Mouse (Mus musculus): Measurements from ENCODE around the gene Abcf2. TPM values are rescaled to one million over a fixed set of nuclear protein-coding genes. Genes with fewer than 3 reads are reported as not detected.
A peak's percentile ranks its signal among the peaks of the same experiment; 100 is the strongest.

The Abcf2 gene
- total RNA-seq (2015): 45.4 and 46.0 TPM in 2 replicates
- 113 and 115 TPM in 2 replicates for total RNA-seq (2017)

DNA sequence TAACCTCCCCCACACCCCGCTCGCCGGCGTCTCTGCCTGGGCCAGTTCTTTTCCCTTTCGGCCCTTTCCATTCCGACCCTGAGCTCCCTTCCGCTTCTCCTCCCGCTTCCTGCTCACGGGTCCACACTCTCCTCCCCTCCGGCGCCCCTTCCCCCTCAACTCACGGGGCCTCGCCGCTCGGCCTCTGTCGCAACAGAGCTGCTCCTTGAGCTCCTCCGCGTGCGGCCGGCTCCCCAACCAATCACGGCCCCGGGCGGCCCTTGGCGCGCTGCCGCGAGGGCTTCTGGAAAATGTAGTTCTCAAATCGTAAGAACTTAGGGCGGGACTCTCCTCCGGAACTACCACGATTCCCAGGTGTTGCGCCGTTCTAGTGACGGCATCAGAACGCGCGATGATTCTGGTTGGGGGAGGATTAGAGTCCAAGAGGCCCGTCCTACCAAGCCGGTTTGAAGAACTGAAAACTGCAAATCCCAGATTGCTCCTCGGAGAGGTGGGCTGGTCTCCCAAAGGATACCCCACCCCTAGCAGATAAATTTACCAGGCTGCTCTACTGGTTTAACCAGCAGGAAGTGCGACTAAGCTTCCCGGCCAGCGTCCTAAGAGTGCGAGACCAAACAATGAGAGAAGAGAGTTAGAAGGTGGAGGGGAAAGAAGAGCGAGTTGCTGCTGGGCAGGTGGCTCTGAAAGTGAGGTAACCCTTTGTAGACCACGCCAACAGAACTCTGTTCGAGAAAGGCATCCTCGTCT lies at the start of gene Abcf2:
Gene Abcf2, minus strand, starts transcription at position 285 of the 747 bp plus-strand sequence.
- ATAC-seq (replicated peaks; ENCODE audit: poor library complexity): peak; percentile 92

DNA sequence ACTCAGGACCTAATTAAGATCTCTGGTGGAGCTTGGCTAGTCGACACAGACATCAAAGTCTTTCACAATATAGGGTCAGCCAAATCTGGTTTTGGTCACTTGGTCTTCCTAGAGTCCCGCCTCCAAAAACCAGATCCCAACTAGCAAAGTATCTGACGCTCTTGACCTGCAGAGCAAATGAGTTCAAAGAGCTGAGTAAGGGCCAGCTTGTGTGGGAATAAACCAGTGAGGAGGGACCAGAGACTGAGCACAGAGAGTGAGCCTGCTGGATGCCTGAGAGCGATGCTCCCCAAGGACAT lies 47.5 kb upstream of the Abcf2 start:
- no peak for ATAC-seq (replicated peaks; ENCODE audit: poor library complexity)

DNA sequence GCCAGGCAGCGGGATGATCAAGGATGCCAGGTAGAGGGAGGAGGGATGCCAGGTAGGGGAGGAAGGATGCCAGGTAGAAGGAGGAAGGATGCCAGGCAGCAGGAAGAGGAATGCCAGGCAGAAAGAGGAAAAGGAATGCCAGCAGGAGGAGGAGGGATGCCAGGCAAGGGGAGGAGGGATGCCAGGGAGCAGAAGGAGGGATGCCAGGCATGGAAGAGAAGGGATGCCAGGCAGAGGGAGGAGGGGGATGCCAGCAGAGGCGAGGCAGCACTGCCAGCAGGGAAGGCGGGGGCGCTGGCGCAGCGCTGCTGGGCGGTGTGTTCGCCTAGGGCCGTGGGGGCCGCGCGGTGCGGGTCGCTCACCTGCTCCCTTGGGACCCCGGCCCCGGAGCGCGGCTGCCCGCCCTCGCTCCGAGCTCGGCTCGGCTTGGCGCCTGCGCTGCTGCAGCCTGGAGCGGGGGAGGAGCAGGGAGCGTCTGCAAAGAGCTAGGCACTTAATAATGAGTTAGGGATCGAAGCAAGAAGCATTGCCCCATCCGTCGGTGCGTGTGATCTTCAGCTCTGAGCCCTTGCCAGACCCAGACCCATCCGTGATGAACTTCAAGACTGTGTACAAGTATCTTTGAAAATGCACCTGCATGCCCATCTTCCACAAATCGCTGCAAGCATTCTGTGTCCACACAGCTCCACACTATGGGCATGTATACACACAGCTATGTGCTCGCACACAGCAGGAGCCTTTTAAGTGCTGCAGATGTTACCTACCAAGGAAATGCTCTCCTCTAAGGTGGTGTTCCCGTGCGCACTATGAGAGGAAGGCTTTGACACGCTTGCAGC lies 46.9 kb upstream of the Abcf2 start, which contains the start of gene Smarcd3:
Gene Smarcd3, minus strand, starts transcription at position 426 of the 836 bp plus-strand sequence.
- ATAC-seq (replicated peaks; ENCODE audit: poor library complexity): no peak

DNA sequence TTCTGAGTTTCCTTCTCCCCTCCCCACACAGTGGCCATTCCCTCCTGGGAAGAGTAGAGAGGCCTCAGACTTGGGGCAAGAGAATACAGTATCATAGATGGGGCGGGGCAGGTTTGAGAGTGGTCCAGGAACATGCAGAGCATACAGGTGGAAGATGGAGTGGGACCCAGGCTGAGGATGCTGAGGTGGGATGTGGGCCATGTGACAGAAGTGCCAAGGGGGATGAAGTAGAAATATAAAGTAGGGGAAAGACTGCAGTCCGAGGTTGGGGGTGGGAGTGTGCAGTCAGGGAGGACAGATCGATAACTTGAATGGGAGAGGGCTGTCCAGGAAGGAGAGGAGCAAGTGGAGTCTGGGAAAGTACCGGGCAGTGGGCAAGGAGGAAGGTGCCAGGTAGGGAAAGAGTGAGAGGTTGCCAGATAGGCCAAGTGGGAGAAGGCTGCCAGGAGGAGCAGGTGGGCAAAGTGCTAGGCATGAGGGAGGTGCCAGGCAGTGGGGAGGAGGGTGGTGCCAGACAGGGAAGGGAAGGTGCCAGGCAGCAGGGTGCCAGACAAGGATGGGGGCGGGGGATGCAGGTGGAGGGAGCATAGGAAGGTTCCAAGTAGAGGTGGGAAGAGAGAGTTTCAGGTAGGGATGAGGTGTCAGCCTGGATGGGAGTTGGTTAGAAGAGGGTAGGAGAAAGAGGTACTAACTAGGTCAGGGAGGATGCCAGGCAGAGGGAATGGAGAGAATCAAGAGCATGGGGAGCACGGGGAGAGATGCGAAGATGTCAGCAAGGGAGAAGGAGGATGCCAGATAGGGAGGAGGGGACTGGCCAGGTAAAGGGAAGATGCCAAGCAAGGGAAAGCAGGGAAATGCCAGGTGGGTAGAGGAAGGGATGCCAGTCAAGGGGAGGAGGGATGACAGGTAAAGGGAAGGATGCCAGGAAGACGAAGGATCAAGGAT lies 46.0 kb upstream of the Abcf2 start:
- ATAC-seq (replicated peaks; ENCODE audit: poor library complexity): no peak

DNA sequence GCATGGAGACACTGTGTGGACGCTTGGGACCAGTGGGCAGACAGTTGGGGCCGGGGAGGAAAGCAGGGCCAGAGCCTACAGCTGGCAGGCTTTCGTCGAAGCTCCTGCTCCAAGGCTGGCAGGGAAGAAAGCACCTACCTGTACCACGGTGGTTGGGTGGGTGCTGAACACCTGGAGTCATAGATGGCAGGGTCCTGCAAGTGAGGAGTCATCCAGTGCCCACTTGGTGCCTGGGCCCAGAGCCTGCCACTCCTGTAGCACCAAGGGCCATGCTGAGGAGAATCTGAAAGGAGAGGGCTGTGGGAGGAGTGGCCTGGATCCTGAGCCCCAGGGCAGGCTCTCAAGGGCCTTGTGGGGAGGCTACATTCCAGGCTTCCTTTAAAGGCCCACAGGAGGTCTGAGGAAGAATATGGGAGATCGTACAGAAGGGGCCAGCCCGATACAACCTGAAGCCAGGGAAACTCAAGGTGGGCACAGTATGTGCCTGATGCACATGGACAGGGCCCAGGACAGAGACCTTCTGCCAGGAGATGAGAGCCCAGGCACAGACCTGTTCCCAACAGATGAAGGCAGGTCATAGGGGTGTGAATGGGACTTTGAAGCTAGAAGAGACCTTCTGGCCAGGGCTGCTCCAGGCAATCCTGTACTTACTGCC lies 45.2 kb upstream of the Abcf2 start:
- ATAC-seq (replicated peaks; ENCODE audit: poor library complexity): no peak

DNA sequence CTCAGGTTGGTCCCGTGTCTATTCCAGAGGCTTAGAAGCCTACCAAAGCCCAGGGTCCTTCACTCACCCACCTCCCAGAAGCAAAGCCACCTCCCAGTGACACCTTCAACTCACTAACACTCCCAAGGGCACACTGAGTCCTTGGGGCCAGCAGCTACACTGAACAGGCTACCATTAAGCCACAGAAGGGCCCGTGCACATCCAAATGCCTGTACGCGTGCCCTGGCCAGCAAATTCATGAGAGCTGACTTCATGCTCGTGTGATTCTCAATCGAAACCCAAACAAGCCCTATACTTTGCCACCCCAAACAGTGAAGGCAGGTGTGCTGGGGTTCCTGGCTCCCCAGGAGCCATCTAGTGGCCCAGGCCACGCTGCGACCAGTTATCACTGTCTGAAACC lies 43.4 kb upstream of the Abcf2 start:
- no peak for ATAC-seq (replicated peaks; ENCODE audit: poor library complexity)

DNA sequence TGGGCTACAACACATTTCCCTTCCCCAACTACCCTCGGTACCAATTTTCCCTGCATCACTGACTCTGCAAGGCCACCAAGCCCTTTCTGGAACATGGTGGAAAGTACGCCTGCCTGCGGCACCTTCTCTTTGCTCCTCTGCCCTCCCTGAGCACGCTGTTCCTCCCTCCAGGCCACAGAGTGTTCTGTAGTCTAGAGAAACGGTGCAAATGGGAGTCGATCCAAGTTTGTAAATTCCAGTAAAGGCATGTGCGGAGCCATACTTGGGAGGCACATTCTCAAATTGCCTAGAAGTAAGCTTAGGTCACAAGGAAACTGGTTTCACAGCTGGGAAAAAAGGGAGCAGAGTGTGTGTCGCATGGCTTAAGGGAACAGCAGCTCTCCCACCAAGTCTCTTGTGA lies 42.8 kb upstream of the Abcf2 start:
- ATAC-seq (replicated peaks; ENCODE audit: poor library complexity): no peak

DNA sequence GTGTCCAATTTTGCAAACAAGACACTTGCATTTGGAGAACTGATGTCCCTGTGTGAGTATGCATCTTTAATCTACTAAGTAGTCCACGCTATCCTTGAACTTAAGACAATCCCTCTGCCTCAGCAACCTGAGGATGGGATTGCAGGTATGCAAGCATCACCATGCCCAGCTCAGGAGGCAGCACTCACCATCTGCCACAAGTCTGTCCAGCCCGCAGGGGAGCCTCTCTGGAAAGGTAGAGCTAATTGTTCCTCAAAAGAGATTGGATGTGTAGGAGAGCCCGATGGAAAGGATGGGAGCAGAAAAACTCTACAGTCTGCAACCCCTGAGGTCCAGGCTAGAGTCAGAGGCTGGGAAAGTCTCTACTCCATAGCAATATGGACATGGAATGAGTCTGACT lies 41.7 kb upstream of the Abcf2 start:
- ATAC-seq (replicated peaks; ENCODE audit: poor library complexity): no peak

DNA sequence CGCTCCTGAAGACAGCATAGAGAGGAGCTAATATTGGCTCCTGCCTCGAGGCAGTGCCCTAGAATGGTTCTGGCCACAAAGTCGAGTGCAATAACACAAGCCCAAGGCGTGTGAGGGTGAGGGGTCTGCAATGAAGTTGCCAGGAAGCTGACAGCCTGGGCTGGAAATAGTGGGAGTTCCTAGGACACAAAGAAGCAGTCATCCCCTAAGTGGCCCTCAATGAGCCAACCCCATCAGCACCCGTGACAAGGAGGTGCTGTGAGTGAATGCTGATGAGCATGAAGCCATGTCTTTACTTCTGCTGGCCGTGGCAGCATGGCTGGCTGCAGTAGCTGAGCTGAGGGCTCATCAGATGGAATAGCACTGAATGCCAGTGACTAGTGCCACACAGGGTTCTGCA lies 37.8 kb upstream of the Abcf2 start:
- ATAC-seq (replicated peaks; ENCODE audit: poor library complexity): no peak

DNA sequence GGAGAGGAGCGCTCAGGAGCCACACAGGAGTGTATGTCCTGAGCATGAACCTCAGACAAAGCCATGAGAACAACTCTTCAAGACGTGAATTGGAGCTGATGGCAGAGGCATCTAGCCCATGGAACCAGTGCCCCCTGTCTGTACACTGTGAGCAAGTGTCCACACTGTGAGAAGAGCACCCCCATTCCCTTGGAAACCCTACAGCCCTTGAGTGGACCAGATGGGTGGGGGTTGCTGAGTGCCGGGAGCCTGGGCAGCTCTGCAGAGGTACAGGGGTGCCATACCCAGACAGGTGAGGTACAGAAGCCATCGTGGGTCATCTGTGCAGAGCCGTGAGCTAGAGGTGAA lies 35.0 kb upstream of the Abcf2 start:
- ATAC-seq (replicated peaks; ENCODE audit: poor library complexity): peak; percentile 20; the same call in 1 of the 2 replicates

DNA sequence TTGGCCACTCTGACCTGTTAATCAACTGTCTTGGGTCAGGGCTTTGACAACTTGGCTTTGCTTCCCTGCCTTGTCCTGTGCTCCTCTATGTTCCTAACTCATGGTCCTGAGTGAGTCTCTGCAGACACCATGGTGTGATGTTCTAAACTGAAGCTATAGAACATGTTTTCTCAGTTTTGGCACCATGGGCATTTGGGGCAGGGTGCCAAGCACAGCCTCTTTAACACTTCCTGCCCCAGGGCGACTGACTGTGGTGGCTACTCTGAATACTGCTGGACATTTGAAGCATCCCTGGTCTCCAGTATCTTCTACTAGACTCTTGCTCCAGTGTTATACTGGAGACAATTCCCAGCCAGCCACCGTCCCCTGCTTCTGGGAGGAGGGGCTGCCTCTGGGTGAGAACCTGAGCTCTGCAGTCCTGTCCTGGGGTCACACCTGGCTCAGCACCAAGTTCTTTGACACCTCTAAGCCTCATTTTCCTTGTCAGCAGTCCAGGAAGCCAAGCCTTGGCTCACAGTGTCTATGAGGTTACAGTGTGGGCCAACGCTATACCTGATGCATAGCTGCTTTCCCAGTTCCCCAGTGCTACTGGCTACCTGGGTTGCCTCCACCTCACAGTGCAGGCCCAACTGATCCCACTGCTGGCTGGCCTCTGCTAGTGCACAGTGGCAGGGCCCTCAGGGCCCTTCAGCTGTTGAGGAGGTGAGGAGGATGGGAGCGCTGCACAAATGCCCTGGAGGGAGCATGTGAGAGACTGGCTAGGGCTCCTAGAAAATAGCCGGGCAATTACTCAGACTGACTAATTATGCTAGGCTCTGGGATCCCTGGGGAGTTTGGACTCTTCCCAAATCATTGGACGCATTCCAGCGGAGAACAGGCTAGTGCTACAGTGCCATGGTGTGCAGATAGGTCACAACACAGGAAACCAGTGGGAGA lies 34.4 kb upstream of the Abcf2 start:
- no peak for ATAC-seq (replicated peaks; ENCODE audit: poor library complexity)

DNA sequence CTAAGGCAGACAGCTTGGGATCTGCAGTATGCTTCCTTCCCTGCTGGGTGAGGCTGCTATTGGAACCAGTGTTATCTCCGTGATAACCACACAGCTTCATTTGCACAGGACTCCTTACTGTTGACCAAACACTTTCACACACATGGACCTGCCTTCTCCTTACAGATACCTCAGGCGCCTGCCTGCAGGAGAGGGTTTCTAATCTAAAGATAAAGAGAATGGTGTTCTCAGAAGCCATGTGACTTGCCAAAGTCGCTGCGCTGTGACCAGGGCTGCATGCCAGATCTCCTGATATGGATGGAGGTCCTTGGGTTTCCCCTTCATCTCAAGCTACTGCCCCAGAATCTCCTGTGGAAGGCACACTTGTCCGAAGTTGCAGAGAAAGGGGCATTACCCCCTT lies 32.1 kb upstream of the Abcf2 start:
- no peak for ATAC-seq (replicated peaks; ENCODE audit: poor library complexity)

DNA sequence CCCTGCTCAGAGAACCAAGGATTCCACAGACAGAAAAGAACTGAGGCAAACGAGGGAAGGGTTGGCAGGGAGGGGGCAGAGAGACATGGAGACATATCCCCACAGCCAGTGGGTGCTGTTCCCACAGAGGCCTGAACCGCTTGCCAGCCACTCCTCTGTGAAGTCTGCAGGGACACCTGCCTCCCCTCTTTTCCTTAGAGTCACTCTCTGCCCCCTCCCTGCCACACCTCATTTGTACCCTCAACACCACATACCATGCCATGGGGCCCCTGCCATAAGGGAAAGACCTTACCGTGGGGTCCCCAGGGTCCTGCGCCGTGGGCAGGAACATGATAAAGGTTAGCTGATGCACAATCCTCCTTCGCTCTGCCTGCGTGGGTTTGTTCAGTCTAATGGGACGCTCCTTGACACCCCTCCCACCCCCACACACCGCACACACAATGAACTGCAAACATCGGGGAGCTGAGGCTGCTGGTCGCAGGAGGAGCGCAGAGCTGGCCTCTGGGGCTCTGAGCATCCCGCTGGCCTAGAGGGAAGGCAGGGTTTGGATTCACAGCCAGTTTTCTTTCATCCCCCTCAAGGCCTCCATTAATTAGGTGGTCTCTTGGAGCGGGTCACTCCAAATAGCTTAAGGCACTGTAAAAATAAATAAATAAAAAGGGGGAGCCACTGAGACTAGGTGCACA lies 28.9 kb upstream of the Abcf2 start:
- ATAC-seq (replicated peaks; ENCODE audit: poor library complexity): no peak

DNA sequence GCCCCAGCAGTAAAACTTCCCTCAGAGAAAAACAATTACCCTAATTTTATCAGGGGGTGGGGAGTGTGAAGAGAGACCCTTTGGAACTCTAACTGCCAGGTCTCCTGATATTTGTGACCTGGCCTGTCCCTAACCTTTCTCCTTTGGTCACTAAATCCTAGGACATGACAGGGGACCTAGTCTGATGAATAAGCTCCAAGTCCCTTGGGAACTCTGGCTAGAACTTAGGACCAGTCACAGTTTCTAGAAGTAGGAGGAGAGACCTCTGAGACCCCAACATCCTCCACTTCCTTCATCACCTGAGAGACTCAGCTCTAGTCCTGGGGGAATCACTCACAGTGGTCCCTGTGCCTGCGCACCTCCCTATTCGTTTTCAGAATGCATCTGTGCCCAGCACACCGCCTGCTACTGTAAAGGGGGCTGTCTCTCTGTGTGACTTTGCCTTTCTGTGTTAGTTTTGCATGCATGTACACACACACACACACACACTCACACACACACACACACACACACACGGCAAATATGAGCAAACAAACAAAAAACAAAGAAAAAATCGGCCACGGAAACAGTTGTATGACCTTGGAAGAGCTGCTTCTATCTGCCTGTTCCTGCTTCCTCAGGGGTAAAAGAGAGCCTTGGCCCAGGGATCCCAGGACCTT lies 28.2 kb upstream of the Abcf2 start:
- no peak for ATAC-seq (replicated peaks; ENCODE audit: poor library complexity)

DNA sequence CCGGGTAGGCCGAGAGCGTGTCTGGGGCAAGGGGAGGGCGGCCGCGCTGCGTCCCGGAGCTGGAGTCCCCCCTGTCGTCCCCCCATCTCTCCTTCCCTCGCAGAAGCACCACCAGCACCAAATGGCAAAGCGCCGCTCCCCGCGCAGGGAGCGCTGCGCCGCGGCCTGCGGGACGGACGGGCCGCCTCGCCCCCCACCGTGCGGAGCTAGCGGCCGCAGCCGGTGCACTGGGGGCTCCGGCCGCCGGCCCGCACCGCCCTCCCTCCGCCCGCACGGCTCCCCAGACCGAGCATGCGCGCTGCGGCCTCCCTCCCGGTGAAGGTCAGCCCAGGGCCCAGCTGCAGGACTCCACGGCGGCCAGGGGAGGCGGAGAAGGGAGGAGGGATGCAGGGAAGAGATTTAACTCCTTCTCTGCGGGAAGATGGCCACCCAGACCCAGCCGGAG lies 27.4 kb upstream of the Abcf2 start:
- ATAC-seq (replicated peaks; ENCODE audit: poor library complexity): no peak

DNA sequence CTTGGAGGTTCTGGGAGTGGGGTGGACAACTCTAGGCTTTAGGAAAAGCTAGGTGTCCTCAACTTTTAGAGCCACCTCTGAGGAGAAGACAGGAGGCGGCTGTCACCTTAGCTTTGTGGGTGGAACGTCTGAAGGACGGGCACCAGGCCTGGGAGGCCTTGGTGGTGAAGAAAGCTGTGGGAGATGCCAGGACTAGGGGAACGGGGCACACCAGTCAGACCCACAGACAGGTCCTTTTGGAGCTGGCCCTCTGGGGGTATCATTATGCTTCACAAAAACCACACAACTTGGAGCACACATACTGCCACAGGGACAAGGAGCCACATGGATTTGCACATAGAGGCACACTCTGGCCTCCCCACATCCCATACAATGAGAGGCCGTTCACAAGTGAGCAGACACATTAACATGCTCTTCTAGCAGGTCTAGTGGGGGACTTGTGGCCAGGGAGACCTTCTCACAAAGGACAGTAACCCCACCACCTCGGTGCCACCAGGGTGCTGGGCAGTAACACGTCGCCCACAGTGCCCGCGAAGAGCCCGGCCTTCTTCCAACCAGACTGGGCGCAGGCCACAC lies 26.9 kb upstream of the Abcf2 start:
- no peak for ATAC-seq (replicated peaks; ENCODE audit: poor library complexity)

DNA sequence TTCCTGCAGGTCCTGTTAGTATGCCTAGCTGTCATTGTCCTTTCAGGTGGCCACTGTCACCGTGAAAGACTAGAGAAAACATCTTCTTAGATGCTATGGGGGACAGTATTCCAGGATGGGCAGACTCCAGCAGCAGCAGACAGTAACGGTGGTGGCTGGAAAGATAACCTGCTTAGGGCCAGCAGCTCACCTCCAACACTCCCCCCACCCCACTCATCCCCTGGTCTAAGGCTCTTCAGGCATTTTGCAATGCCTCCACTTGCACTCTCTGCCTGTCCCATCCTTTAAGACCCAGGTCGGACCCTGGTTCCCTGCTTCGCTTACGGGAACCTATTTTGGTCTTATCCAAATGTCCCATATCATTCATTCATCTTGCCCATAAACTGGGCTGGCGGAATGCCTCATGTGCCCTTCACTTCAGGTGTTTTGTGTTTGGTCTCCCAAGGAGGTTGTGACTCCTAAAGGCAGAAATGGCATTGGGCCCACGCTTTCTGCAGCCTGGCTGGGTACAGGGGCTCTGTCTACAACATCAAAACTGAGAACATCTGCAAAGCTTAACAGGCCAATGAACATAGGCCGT lies 26.3 kb upstream of the Abcf2 start:
- ATAC-seq (replicated peaks; ENCODE audit: poor library complexity): no peak
